Mouse (Mus musculus): ENCODE data around the gene Morn1.

Morn1 gene

GRCm38 (mm10) chr4:155162433-155163319 is 76.3 kb downstream of the Morn1 start:
- DNase-seq (ENCODE audit: low spot score), result no peak

- no peak for DNase-seq (ENCODE audit: low spot score)
These were observed 76.9 kb downstream of the Morn1 start for GRCm38 (mm10) chr4:155163320-155163651.

GRCm38 (mm10) chr4:155163685-155164084 is 77.3 kb downstream of the Morn1 start:
- no peak for DNase-seq (ENCODE audit: low spot score)

GRCm38 (mm10) chr4:155164550-155164949 is 78.2 kb downstream of the Morn1 start:
- no peak for DNase-seq (ENCODE audit: low spot score)

DNA sequence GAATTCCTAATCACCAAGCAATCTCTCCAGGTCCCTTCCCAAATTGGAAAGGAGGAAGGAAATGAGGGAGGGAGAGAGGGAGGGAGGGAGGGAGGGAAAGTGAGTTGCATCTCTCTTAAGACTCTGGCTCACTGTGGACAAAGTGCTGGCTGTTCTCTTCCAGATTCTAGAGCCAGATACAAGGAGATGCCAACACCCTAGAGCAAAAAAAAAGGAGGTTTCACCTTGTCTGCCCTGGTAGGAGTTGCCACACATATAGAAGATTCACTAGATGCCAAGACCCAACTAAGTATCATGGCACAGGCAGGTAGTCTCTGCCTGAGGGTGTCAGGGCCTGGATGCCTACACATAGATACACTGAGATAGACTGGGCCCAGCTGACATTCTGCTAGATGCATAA is 79.5 kb downstream of the Morn1 start:
- no peak for DNase-seq (ENCODE audit: low spot score)

- no peak for DNase-seq (ENCODE audit: low spot score)
These were observed 82.5 kb downstream of the Morn1 start for GRCm38 (mm10) chr4:155168835-155169252.

- DNase-seq (ENCODE audit: low spot score), result no peak
These were observed 84.3 kb downstream of the Morn1 start for GRCm38 (mm10) chr4:155170614-155171212.

- DNase-seq (ENCODE audit: low spot score), result no peak
These were observed 85.7 kb downstream of the Morn1 start for GRCm38 (mm10) chr4:155171961-155172533.

DNA sequence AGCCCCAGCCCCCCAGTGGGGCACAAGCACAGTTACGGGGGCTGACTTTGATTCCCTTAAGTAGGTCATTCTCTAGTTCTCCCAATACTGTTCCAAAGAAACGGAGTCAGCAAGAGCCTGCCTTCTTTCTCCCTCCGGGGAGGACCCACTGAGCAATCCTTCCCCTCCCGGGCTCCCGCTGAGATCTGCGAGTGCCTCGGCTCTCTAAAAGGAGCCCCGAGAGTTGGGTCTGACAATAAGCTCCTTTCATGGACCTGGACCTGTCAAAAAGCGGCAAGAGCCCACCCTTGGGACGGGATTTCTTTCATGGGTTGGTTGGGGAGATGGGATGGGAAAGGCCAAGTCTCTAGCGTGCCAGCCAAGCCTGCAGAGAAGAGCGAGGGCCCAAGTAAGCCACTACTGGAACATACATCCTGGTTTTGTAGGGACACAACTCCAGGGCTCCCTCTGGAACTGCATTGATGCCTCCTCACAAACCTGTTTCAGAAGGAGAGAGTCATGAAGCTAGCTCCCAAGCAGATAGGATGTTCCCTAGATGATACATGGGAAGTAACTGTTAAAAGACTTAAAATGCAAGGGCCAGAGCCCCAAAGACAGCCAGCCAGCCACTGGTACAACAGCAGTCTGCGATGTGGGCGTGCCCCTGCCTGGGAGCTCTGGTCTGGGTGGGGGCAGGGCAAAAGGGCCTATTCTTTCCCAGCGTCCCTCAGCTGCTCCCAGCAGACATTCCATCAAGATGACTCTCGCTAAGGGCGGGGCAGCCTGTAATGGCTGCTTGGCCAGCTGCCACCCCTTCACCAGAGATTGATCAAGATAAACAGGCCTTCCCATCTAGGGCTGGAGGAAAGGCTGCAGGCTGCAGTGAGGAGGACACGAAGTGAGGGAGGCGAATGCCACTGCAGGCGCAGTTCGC is 86.8 kb downstream of the Morn1 start:
- peak; percentile 95 for DNase-seq (ENCODE audit: low spot score)

DNA sequence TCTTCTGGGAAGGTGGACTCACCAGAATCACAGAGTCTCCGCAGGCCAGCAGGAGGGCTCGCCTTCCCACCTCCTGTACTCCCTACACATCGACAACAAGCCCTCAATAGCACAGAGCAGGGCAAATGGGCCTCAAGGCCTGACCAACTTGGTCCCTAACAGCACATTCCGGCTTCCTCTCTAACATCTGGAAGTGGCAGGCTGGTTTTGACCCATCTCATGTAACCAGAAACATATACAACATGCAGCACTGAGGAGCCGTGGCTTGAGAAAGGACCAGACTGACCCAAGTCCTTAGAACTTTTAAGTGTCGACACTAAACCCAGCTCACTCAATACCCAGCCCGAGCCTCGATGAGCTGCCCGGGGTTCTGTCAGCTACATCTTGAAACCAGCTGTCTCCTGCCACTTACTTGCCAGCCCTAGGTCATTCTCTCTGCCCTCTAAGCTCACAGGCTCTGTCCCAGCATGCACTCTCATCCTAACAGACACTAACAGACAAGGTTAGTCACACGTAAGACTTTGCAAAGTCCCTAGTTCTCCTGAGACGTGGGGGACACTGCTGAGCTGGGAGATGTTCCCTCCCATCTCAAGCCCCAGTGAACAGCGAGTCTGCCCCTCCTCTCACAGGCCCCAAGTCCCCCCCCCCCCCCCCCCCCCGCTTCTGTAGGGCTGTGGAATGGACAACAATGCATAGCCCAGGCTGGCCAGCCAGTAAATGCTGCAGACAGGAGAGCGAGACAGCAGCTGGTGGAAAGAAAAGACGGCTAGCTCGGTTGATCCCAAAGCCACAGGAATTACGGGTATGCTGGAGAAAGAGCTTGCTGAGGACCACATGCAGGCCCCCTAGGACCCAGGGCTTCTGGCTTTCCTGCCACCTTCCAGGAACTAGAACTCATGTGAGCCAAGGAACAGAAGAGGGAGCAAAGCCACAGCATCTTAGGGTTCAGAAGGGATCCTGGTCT is 87.7 kb downstream of the Morn1 start:
- DNase-seq (ENCODE audit: low spot score), result peak; percentile 44

DNA sequence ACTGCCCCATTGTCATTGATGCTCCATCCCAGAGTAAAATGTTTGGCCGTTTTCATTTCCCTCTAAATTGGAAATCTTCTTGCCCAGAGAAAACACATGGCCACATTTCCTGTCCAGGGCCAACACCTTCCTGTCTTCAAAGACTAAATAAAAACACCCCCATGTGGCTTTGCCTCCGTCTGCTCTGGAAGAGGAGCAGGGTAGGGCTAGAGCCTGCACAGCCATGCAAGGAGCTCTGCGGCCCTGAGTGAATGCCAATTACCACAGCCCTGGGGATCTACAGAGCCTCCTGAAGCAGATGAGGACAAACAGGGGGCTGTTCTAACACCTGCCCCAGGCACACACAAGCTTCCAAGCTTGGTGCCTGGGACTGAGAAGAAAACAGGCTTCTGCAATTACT is 89.8 kb downstream of the Morn1 start:
- DNase-seq (ENCODE audit: low spot score), result no peak

DNA sequence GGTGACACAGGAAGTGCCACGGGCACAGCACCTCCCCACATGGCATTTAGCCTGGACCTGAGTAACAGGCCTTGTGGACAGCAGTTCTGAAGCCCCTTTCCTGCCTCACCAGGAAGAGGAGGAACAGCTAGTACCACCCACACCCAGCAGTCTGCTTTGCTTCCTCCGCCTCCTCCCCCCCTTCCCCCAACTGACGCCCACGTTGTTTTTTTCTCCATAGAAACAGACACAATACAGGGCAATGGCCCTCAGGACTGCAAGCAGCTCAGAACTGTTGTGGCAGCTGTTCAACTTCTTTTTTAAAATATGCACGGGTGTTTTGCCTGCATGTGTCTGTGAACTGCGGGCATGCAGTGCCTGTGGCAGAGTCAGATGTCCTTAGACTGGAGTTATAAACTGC is 91.9 kb downstream of the Morn1 start:
- peak; percentile 82 for DNase-seq (ENCODE audit: low spot score)

- DNase-seq (ENCODE audit: low spot score), result peak; percentile 19
These were observed 92.7 kb downstream of the Morn1 start for GRCm38 (mm10) chr4:155178981-155179512.

DNA sequence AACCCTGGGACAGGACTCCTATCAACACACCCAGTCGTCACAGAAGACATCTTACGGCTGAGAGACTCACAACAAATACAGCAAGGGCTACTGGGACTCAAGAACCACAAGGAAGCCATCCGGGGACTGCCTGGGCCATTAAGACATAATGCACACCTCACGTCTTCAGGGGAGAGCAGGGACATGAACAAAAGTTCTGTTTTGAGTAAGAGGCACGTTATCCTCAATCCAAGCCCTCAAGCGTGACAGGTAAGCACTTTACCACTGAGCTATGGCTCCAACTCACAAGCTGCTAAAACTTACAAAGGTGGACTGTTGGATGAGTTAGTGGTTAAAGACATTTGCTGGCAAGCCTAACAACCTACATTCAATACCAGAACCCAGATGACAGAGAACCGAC is 96.8 kb downstream of the Morn1 start:
- DNase-seq (ENCODE audit: low spot score), result no peak

DNA sequence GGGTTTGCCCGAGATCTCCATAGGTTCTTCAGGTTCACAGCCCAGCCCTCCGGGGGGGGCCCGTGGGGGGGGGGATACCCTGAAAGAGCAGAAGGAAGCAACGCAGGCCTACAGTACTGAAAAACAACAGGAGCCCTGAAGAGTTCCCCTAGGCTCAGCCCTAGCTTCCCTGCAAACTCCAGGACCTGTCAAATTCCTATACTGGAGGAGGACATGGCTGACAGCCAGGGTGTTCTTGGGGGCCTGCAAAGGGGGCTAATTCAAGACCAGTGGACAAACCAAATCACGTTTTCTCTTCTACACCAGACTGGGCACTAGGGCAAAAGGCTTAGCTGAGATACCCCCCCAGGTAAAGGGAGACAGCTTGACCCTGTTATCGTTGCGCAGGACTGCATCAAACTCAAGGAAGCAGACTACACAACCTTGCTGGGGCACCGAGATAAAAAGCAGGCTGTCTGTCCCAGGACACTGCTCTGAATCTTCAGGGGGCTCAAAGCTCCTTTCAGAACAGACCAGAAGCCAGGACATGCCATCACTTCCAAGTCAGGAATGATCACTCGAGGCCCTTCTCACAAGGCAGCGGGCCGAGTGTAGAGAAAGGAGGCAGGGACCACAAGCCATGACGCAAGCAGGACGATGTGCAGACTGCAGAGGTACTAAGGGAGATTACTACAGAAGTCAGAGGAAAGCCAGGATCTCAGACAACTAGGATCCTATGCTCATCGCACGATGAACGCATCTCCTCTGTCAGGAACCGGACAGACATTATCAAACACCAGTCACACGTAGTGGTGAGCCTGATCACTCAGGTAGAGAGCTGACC is 98.1 kb downstream of the Morn1 start:
- DNase-seq (ENCODE audit: low spot score), result no peak

- DNase-seq (ENCODE audit: low spot score), result no peak
These were observed 99.5 kb downstream of the Morn1 start for GRCm38 (mm10) chr4:155185845-155186244.

DNA sequence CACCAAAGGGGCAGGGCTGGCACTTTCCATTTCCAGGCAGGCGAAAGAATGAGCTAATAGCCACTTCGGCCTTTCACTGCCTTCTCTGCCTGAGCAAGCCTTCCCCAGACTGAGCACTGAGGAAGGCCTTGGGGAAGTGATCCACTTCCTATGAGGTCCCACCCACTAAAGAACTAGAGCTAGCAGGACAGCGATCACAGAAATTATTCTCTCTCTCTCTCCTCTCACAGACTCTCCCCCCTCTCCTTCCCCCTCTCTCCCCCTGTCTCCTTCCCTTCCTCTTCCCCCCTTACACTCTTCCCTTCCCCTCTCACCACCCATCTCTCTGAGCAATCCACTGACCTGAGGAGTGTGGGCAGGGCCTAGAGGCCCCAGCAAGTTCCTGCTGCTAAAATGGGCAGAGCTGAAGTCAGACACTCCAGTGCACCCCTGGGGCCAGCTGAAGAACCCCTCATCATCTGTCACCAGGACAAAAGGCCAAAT is 100.9 kb downstream of the Morn1 start:
- no peak for DNase-seq (ENCODE audit: low spot score)

DNA sequence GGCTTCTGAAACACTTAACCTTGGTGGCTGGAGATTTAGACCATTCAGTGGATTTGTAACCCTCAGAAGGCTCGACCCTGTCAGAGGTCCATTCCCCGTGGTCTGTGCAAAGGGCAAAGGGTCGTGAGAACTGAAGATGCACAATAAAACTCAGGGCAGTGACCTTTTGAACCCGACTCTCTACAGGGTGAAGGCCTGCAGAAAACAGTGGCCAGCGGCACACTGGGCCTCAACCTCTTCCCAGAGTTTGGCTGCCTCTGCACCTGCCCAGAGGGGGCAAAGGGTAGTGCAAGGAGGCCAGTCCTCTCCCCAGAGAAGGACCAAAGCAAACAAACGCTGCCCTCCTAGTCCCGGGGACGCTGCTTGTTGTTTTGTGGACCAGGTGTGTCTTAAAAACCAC is 102.0 kb downstream of the Morn1 start:
- peak; percentile 81 for DNase-seq (ENCODE audit: low spot score)

DNA sequence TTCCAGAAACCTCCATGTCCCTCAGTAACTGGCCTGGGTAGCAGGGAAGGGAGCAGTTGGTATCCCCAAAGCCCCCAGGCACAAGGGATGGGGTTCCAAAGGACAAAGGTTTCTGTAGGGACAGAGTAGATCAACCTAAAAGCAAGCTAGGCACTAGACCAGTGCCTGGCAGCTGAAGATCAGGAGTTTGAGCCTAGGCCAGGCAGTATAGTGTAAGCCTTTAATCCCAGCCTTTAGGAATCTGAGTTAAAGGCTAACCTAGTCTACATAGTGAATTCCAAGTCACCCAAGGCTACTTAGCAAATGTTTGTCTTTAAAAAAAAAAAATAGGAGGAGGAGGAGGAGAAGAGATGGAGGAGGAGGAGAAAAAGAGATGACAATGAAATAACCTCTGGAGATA is 102.4 kb downstream of the Morn1 start:
- no peak for DNase-seq (ENCODE audit: low spot score)

- DNase-seq (ENCODE audit: low spot score), result peak; percentile 82
These were observed 103.3 kb downstream of the Morn1 start for GRCm38 (mm10) chr4:155189711-155190139.
